Mouse (Mus musculus): ENCODE data around the gene Zfp626.
"Not testable (repeated sequence)": the region's sequence is repeated elsewhere in the genome, so short reads cannot be mapped to it uniquely, and the experiment has no call there.

Zfp626 gene

GRCm38 (mm10) chr7:27806896-27807295 lies at the start of gene Zfp626:
TSS of gene Zfp626 (plus strand) at chr7:27807196.
- not testable (repeated sequence) for DNase-seq (ENCODE audit: low read depth, low spot score)

GRCm38 (mm10) chr7:27765176-27765886 lies 41.7 kb upstream of the Zfp626 start:
- DNase-seq (ENCODE audit: low read depth, low spot score) = no peak

- peak; percentile 17 for DNase-seq (ENCODE audit: low read depth, low spot score)
Measured at GRCm38 (mm10) chr7:27789306-27789705, 17.7 kb upstream of the Zfp626 start.

GRCm38 (mm10) chr7:27793865-27794264 lies 13.1 kb upstream of the Zfp626 start:
- DNase-seq (ENCODE audit: low read depth, low spot score) = not testable (repeated sequence)

- no peak for DNase-seq (ENCODE audit: low read depth, low spot score)
Measured at GRCm38 (mm10) chr7:27794566-27794965, 12.4 kb upstream of the Zfp626 start.

GRCm38 (mm10) chr7:27797906-27798811 lies 8.8 kb upstream of the Zfp626 start:
- DNase-seq (ENCODE audit: low read depth, low spot score) = no peak

GRCm38 (mm10) chr7:27801137-27801536 lies 5.9 kb upstream of the Zfp626 start:
- peak; percentile 49 for DNase-seq (ENCODE audit: low read depth, low spot score)

- DNase-seq (ENCODE audit: low read depth, low spot score) = no peak
Measured at GRCm38 (mm10) chr7:27802986-27803385, 4.0 kb upstream of the Zfp626 start.

GRCm38 (mm10) chr7:27804297-27805030 lies 2.5 kb upstream of the Zfp626 start:
- DNase-seq (ENCODE audit: low read depth, low spot score) = peak; percentile 95

- not testable (repeated sequence) for DNase-seq (ENCODE audit: low read depth, low spot score)
Measured at GRCm38 (mm10) chr7:27807305-27807704, 309 bp downstream of the Zfp626 start.

- no peak for DNase-seq (ENCODE audit: low read depth, low spot score)
Measured at GRCm38 (mm10) chr7:27818526-27819110, 11.6 kb downstream of the Zfp626 start.

GRCm38 (mm10) chr7:27822611-27823010 lies 15.6 kb downstream of the Zfp626 start:
- no peak for DNase-seq (ENCODE audit: low read depth, low spot score)

GRCm38 (mm10) chr7:27834131-27834530 lies 27.1 kb downstream of the Zfp626 start:
- DNase-seq (ENCODE audit: low read depth, low spot score) = no peak

- no peak for DNase-seq (ENCODE audit: low read depth, low spot score)
Measured at GRCm38 (mm10) chr7:27837896-27838295, 30.9 kb downstream of the Zfp626 start.

- DNase-seq (ENCODE audit: low read depth, low spot score) = peak; percentile 95
Measured at GRCm38 (mm10) chr7:27838323-27839249, 31.6 kb downstream of the Zfp626 start, which contains the start of gene Zfp59. TSS of gene Zfp59 (plus strand) at chr7:27838607.

GRCm38 (mm10) chr7:27839596-27839995 lies 32.6 kb downstream of the Zfp626 start:
- DNase-seq (ENCODE audit: low read depth, low spot score) = no peak

GRCm38 (mm10) chr7:27840104-27840503 lies 33.1 kb downstream of the Zfp626 start:
- no peak for DNase-seq (ENCODE audit: low read depth, low spot score)

GRCm38 (mm10) chr7:27857227-27857626 lies 50.2 kb downstream of the Zfp626 start, which contains the start of gene Zfp607a:
TSS of gene Zfp607a (plus strand) at chr7:27857527.
- no peak for DNase-seq (ENCODE audit: low read depth, low spot score)

GRCm38 (mm10) chr7:27859301-27860251 lies 52.6 kb downstream of the Zfp626 start:
- peak; percentile 55 for DNase-seq (ENCODE audit: low read depth, low spot score)
